Mouse (Mus musculus) liver, adult 2 months (tissue): Measurements from ENCODE around the gene Clgn.

ENCODE experiments used
- CTCF ChIP-seq: fragments of 200-500 bp; IDR thresholded peaks from 2 replicates; pipeline ENCODE4 v1.5.1; 2011; ENCODE audit warnings: low read depth, low read length, control low read depth
- POLR2A ChIP-seq: fragments of 200-500 bp; IDR thresholded peaks from 2 replicates; pipeline ENCODE4 v1.6.1; 2011; ENCODE audit warnings: low read length, control low read depth; ENCODE audit not compliant: insufficient read depth; ENCODE audit errors: extremely low read depth

GRCm38 (mm10) chr8:83449960-83450359 is 60.3 kb downstream of the Clgn start:
- TF ChIP-seq CTCF (peak; percentile 31; the same call in 1 of the 2 replicates), POLR2A (no peak)
